Mouse (Mus musculus) erythroid progenitor cell, adult 5-6 weeks (primary cell): ENCODE results near the gene Flot1. TPM values are rescaled to one million over a fixed set of nuclear protein-coding genes. Genes with fewer than 3 reads are reported as not detected.

ENCODE experiments used
- total RNA-seq, 2 experiments: library from RNA; stranded (forward) in 1 of 2; stranded (reverse) in 1 of 2; fragments of 150-400 nt in 1 of 2; fragments of 186-747, 209-891 nt in 1 of 2; gene quantifications; 2 replicates each; pipeline versions ENCODE4 v1.2.3 to v1.2.4; 2015 to 2017; ENCODE audit warnings: low replicate concordance in 2 of 2

Flot1 gene
- total RNA-seq, 2 experiments from 2014 or later: 19.3 to 29.1 TPM

Other genes with a start within 250 kb of the Flot1 start
- gene Sfta2, start 221.7 kb upstream of the Flot1 start, total RNA-seq (2015; ENCODE audit: low replicate concordance): not detected in 2 replicates
- not detected in 2 replicates for gene Sfta2, start 221.7 kb upstream of the Flot1 start, total RNA-seq (2017; ENCODE audit: low replicate concordance)
- not detected in 2 replicates for gene Gm9573, start 196.6 kb upstream of the Flot1 start, total RNA-seq (2015; ENCODE audit: low replicate concordance)
- not detected in 2 replicates for gene Gm9573, start 196.6 kb upstream of the Flot1 start, total RNA-seq (2017; ENCODE audit: low replicate concordance)
- gene Mucl3, start 179.5 kb upstream of the Flot1 start, total RNA-seq (2015; ENCODE audit: low replicate concordance): not detected in 2 replicates
- not detected in 2 replicates for gene Mucl3, start 179.5 kb upstream of the Flot1 start, total RNA-seq (2017; ENCODE audit: low replicate concordance)
- 2.5 TPM in 1 of 2 replicates, not detected in the other for gene Vars2, start 155.6 kb upstream of the Flot1 start, total RNA-seq (2015; ENCODE audit: low replicate concordance)
- 0.23 and 0.77 TPM in 2 replicates for gene Vars2, start 155.6 kb upstream of the Flot1 start, total RNA-seq (2017; ENCODE audit: low replicate concordance)
- 1.1 and 2.5 TPM in 2 replicates for gene Gtf2h4, start 149.5 kb upstream of the Flot1 start, total RNA-seq (2015; ENCODE audit: low replicate concordance)
- 3.6 and 6.3 TPM in 2 replicates for gene Gtf2h4, start 149.5 kb upstream of the Flot1 start, total RNA-seq (2017; ENCODE audit: low replicate concordance)
- not detected in 2 replicates for gene Ddr1, start 118.6 kb upstream of the Flot1 start, total RNA-seq (2015; ENCODE audit: low replicate concordance)
- gene Ddr1, start 118.6 kb upstream of the Flot1 start, total RNA-seq (2017; ENCODE audit: low replicate concordance): 0.26 TPM in 1 of 2 replicates, not detected in the other
- gene Ier3, start 1.5 kb upstream of the Flot1 start, total RNA-seq (2015; ENCODE audit: low replicate concordance): 3.8 and 10.5 TPM in 2 replicates
- 0.51 and 4.0 TPM in 2 replicates for gene Ier3, start 1.5 kb upstream of the Flot1 start, total RNA-seq (2017; ENCODE audit: low replicate concordance)
- gene Tubb5, start 15.1 kb downstream of the Flot1 start, total RNA-seq (2015; ENCODE audit: low replicate concordance): 663 and 669 TPM in 2 replicates
- 760 and 914 TPM in 2 replicates for gene Tubb5, start 15.1 kb downstream of the Flot1 start, total RNA-seq (2017; ENCODE audit: low replicate concordance)
- gene Mdc1, start 18.3 kb downstream of the Flot1 start, total RNA-seq (2015; ENCODE audit: low replicate concordance): 117 and 147 TPM in 2 replicates
- 31.0 and 57.1 TPM in 2 replicates for gene Mdc1, start 18.3 kb downstream of the Flot1 start, total RNA-seq (2017; ENCODE audit: low replicate concordance)
- gene Nrm, start 38.1 kb downstream of the Flot1 start, total RNA-seq (2015; ENCODE audit: low replicate concordance): 32.8 and 36.0 TPM in 2 replicates
- 19.1 and 35.8 TPM in 2 replicates for gene Nrm, start 38.1 kb downstream of the Flot1 start, total RNA-seq (2017; ENCODE audit: low replicate concordance)
- 32.8 and 37.7 TPM in 2 replicates for gene Ppp1r18, start 42.4 kb downstream of the Flot1 start, total RNA-seq (2015; ENCODE audit: low replicate concordance)
- gene Ppp1r18, start 42.4 kb downstream of the Flot1 start, total RNA-seq (2017; ENCODE audit: low replicate concordance): 7.2 and 10.2 TPM in 2 replicates
- 139 and 201 TPM in 2 replicates for gene Dhx16, start 56.6 kb downstream of the Flot1 start, total RNA-seq (2015; ENCODE audit: low replicate concordance)
- gene Dhx16, start 56.6 kb downstream of the Flot1 start, total RNA-seq (2017; ENCODE audit: low replicate concordance): 73.1 and 118 TPM in 2 replicates
- gene 2310061I04Rik, start 74.2 kb downstream of the Flot1 start, total RNA-seq (2015; ENCODE audit: low replicate concordance): 37.7 and 68.5 TPM in 2 replicates
- gene 2310061I04Rik, start 74.2 kb downstream of the Flot1 start, total RNA-seq (2017; ENCODE audit: low replicate concordance): 2.9 and 3.7 TPM in 2 replicates
- gene Atat1, start 86.8 kb downstream of the Flot1 start, total RNA-seq (2015; ENCODE audit: low replicate concordance): 7.6 and 26.0 TPM in 2 replicates
- 3.0 and 4.0 TPM in 2 replicates for gene Atat1, start 86.8 kb downstream of the Flot1 start, total RNA-seq (2017; ENCODE audit: low replicate concordance)
- gene Mrps18b, start 93.2 kb downstream of the Flot1 start, total RNA-seq (2015; ENCODE audit: low replicate concordance): 16.9 and 18.0 TPM in 2 replicates
- 13.5 and 50.5 TPM in 2 replicates for gene Mrps18b, start 93.2 kb downstream of the Flot1 start, total RNA-seq (2017; ENCODE audit: low replicate concordance)
- gene Ppp1r10, start 93.2 kb downstream of the Flot1 start, total RNA-seq (2015; ENCODE audit: low replicate concordance): 53.7 and 90.1 TPM in 2 replicates
- gene Ppp1r10, start 93.2 kb downstream of the Flot1 start, total RNA-seq (2017; ENCODE audit: low replicate concordance): 67.5 and 87.5 TPM in 2 replicates
- gene Abcf1, start 146.5 kb downstream of the Flot1 start, total RNA-seq (2015; ENCODE audit: low replicate concordance): 26.3 and 36.9 TPM in 2 replicates
- gene Abcf1, start 146.5 kb downstream of the Flot1 start, total RNA-seq (2017; ENCODE audit: low replicate concordance): 120 and 139 TPM in 2 replicates
- 1.3 and 4.3 TPM in 2 replicates for gene Gnl1, start 156.6 kb downstream of the Flot1 start, total RNA-seq (2015; ENCODE audit: low replicate concordance)
- gene Gnl1, start 156.6 kb downstream of the Flot1 start, total RNA-seq (2017; ENCODE audit: low replicate concordance): 3.3 and 4.9 TPM in 2 replicates
- gene Prr3, start 157.0 kb downstream of the Flot1 start, total RNA-seq (2015; ENCODE audit: low replicate concordance): 5.4 and 6.5 TPM in 2 replicates
- gene Prr3, start 157.0 kb downstream of the Flot1 start, total RNA-seq (2017; ENCODE audit: low replicate concordance): 4.6 TPM in 1 of 2 replicates, not detected in the other
- 84.3 and 115 TPM in 2 replicates for gene H2-T24, start 197.3 kb downstream of the Flot1 start, total RNA-seq (2015; ENCODE audit: low replicate concordance)
- 293 and 328 TPM in 2 replicates for gene H2-T24, start 197.3 kb downstream of the Flot1 start, total RNA-seq (2017; ENCODE audit: low replicate concordance)
- 109 and 146 TPM in 2 replicates for gene H2-T23, start 209.6 kb downstream of the Flot1 start, total RNA-seq (2015; ENCODE audit: low replicate concordance)
- 93.4 and 104 TPM in 2 replicates for gene H2-T23, start 209.6 kb downstream of the Flot1 start, total RNA-seq (2017; ENCODE audit: low replicate concordance)
- 19.1 and 19.7 TPM in 2 replicates for gene H2-T22, start 219.5 kb downstream of the Flot1 start, total RNA-seq (2015; ENCODE audit: low replicate concordance)
- 5.5 and 16.4 TPM in 2 replicates for gene H2-T22, start 219.5 kb downstream of the Flot1 start, total RNA-seq (2017; ENCODE audit: low replicate concordance)
- not detected in 2 replicates for gene Gm6034, start 219.7 kb downstream of the Flot1 start, total RNA-seq (2015; ENCODE audit: low replicate concordance)
- gene Gm6034, start 219.7 kb downstream of the Flot1 start, total RNA-seq (2017; ENCODE audit: low replicate concordance): not detected in 2 replicates
- not detected in 2 replicates for gene Gm11127, start 235.1 kb downstream of the Flot1 start, total RNA-seq (2015; ENCODE audit: low replicate concordance)
- 0.39 TPM in 1 of 2 replicates, not detected in the other for gene Gm11127, start 235.1 kb downstream of the Flot1 start, total RNA-seq (2017; ENCODE audit: low replicate concordance)